Mouse (Mus musculus) heart, embryonic 12.5 days (tissue): ENCODE results near the gene Fzd2. TPM values are rescaled to one million over a fixed set of nuclear protein-coding genes. Genes with fewer than 3 reads are reported as not detected.

Experiments
- ATAC-seq: fragments of 200-750 bp; cut with Nextera tagmentation; 2 replicates; pipeline ENCODE4 v1.8.0; 2017; ENCODE audit warnings: moderate TSS enrichment, moderate library complexity; ENCODE audit not compliant: insufficient number of reproducible peaks, low FRiP score
- H3K27ac ChIP-seq: fragments of 300-500 bp; sonication (generic); 2 replicates; pipeline ENCODE4 v1.5.1; 2016; ENCODE audit warnings: mild to moderate bottlenecking, moderate library complexity; ENCODE audit not compliant: poor library complexity, severe bottlenecking
- H3K27me3 ChIP-seq: fragments of 300-500 bp; sonication (generic); replicated peaks from 2 replicates; pipeline ENCODE4 v1.6.1; 2016; ENCODE audit warnings: mild to moderate bottlenecking, moderate library complexity
- H3K36me3 ChIP-seq: fragments of 300-500 bp; sonication (generic); 2 replicates; pipeline ENCODE4 v1.6.1; 2016; ENCODE audit warnings: mild to moderate bottlenecking, moderate library complexity
- H3K4me1 ChIP-seq: fragments of 300-500 bp; sonication (generic); replicated peaks from 2 replicates; pipeline ENCODE4 v1.6.1; 2016; ENCODE audit warnings: mild to moderate bottlenecking
- H3K4me2 ChIP-seq: fragments of 300-500 bp; sonication (generic); 2 replicates; pipeline ENCODE4 v1.6.1; 2016; ENCODE audit warnings: mild to moderate bottlenecking, moderate library complexity
- H3K4me3 ChIP-seq: fragments of 300-500 bp; sonication (generic); 2 replicates; pipeline ENCODE4 v1.5.1; 2016; ENCODE audit warnings: mild to moderate bottlenecking
- H3K9ac ChIP-seq: fragments of 300-500 bp; sonication (generic); 2 replicates; pipeline ENCODE4 v1.6.1; 2016; ENCODE audit warnings: mild to moderate bottlenecking, moderate library complexity
- H3K9me3 ChIP-seq: fragments of 300-500 bp; sonication (generic); replicated peaks from 2 replicates; pipeline ENCODE4 v1.6.1; 2016; ENCODE audit warnings: mild to moderate bottlenecking, moderate library complexity
- WGBS: fragments of 180-500 bp; shearing (Covaris S2); methylation state at CpG from one replicate; pipeline ENCODE4 v1.1.7; 2016; 5-methylcytosine and 5-hydroxymethylcytosine counted together
- polyA plus RNA-seq: library from polyadenylated mRNA; unstranded; fragments of >200 nt; fragmentation: Nextera tagmentation; extraction: Ambion mirVana; gene quantifications from 2 replicates; pipeline ENCODE4 v1.2.1, GENCODE M21; 2016

Fzd2 gene
- polyA plus RNA-seq, 1 experiment from 2014 or later = 32.0 TPM

- H3K9ac ChIP-seq = no peak overlapping the region
- no peak overlapping the region for H3K27ac ChIP-seq
- ATAC-seq = no peak
- no peak overlapping the region for H3K4me2 ChIP-seq
- no peak overlapping the region for H3K4me3 ChIP-seq
- 68% methylated on average over 12 of the region's 12 CpGs for WGBS
- H3K9me3 ChIP-seq = no peaks in the 10 kb centered on the region
- no peaks in the 10 kb centered on the region for H3K36me3 ChIP-seq
- H3K27me3 ChIP-seq = no peaks in the 10 kb centered on the region
- H3K4me1 ChIP-seq = peaks cover 9% of the 10 kb centered on the region; the same call in 1 of the 2 replicates
These were observed 36.0 kb upstream of the Fzd2 start for GRCm38 (mm10) chr11:102568191-102568590.

- Histone ChIP-seq H3K36me3 (no peaks in the 10 kb centered on the region), H3K4me1 (peaks cover 11% of the 10 kb centered on the region; the same call in 1 of the 2 replicates), H3K27me3 (no peaks in the 10 kb centered on the region), H3K9ac (no peak overlapping the region), H3K27ac (no peak overlapping the region), H3K4me3 (no peak overlapping the region), H3K9me3 (no peaks in the 10 kb centered on the region), H3K4me2 (no peak overlapping the region)
- ATAC-seq = no peak
- 63% methylated on average over 7 of the region's 7 CpGs for whole genome bisulfite sequencing
These were observed 35.3 kb upstream of the Fzd2 start for GRCm38 (mm10) chr11:102568756-102569377.

GRCm38 (mm10) chr11:102572866-102573663 lies 31.1 kb upstream of the Fzd2 start:
- Histone ChIP-seq H3K4me1 (peaks cover 8% of the 10 kb centered on the region), H3K9me3 (no peaks in the 10 kb centered on the region), H3K4me3 (peak overlapping the region; percentile 54), H3K36me3 (no peaks in the 10 kb centered on the region), H3K9ac (peak overlapping the region; percentile 73), H3K4me2 (peak overlapping the region; percentile 75), H3K27ac (no peak overlapping the region), H3K27me3 (no peaks in the 10 kb centered on the region)
- 14% methylated on average over 18 of the region's 18 CpGs for WGBS
- ATAC-seq = peak; percentile 63; the same call in 1 of the 2 replicates

GRCm38 (mm10) chr11:102575034-102575433 lies 29.2 kb upstream of the Fzd2 start:
- H3K36me3 ChIP-seq = no peaks in the 10 kb centered on the region
- no peak for ATAC-seq
- 69% methylated on average over 1 of the region's 1 CpGs for WGBS

GRCm38 (mm10) chr11:102576050-102576754 lies 28.0 kb upstream of the Fzd2 start:
- Histone ChIP-seq H3K4me3 (no peak overlapping the region), H3K9me3 (no peaks in the 10 kb centered on the region), H3K4me1 (peaks cover 32% of the 10 kb centered on the region), H3K36me3 (no peaks in the 10 kb centered on the region), H3K9ac (no peak overlapping the region), H3K27ac (peak overlapping the region; percentile 2; the same call in 1 of the 2 replicates), H3K4me2 (no peak overlapping the region), H3K27me3 (no peaks in the 10 kb centered on the region)
- no peak for ATAC-seq
- 36% methylated on average over 13 of the region's 13 CpGs for WGBS

More at GRCm38 (mm10) chr11:102575034-102575433, 29.2 kb upstream of the Fzd2 start:
- H3K4me1 ChIP-seq = peaks cover 24% of the 10 kb centered on the region
- H3K4me2 ChIP-seq = no peak overlapping the region
- H3K4me3 ChIP-seq = no peak overlapping the region
- no peak overlapping the region for H3K9ac ChIP-seq
- no peak overlapping the region for H3K27ac ChIP-seq
- no peaks in the 10 kb centered on the region for H3K27me3 ChIP-seq
- H3K9me3 ChIP-seq = no peaks in the 10 kb centered on the region

GRCm38 (mm10) chr11:102578341-102579118 lies 25.7 kb upstream of the Fzd2 start:
- Histone ChIP-seq H3K27ac (peak overlapping the region; percentile 83), H3K36me3 (no peaks in the 10 kb centered on the region), H3K4me3 (peak overlapping the region; percentile 38), H3K9me3 (no peaks in the 10 kb centered on the region), H3K9ac (peak overlapping the region; percentile 72), H3K4me2 (peak overlapping the region; percentile 61), H3K27me3 (no peaks in the 10 kb centered on the region), H3K4me1 (peaks cover 48% of the 10 kb centered on the region)
- ATAC-seq = peak; percentile 13; the same call in 1 of the 2 replicates
- 9% methylated on average over 27 of the region's 27 CpGs for WGBS

GRCm38 (mm10) chr11:102579165-102580033 lies 24.8 kb upstream of the Fzd2 start, which contains the start of gene Gm11627:
Gene Gm11627 (minus strand): TSS chr11:102579461.
- peak; percentile 19; the same call in 1 of the 2 replicates for ATAC-seq
- Histone ChIP-seq H3K4me2 (peak within 1 kb of the TSS; percentile 61), H3K36me3 (no peaks in the 10 kb centered on the region), H3K4me1 (peaks cover 48% of the 10 kb centered on the region), H3K4me3 (peak within 1 kb of the TSS; percentile 38), H3K27me3 (no peaks in the 10 kb centered on the region), H3K27ac (peak within 1 kb of the TSS; percentile 83), H3K9ac (peak within 1 kb of the TSS; percentile 72), H3K9me3 (no peaks in the 10 kb centered on the region)
- WGBS = 11% methylated on average over 23 of the region's 23 CpGs

- Histone ChIP-seq H3K27me3 (no peaks in the 10 kb centered on the region), H3K4me3 (peak overlapping the region; percentile 38), H3K9me3 (no peaks in the 10 kb centered on the region), H3K9ac (peak overlapping the region; percentile 72), H3K36me3 (no peaks in the 10 kb centered on the region), H3K27ac (peak overlapping the region; percentile 83; the same call in 1 of the 2 replicates), H3K4me1 (peaks cover 48% of the 10 kb centered on the region), H3K4me2 (peak overlapping the region; percentile 61)
- ATAC-seq = no peak
- 47% methylated on average over 3 of the region's 3 CpGs for WGBS
These were observed 24.2 kb upstream of the Fzd2 start for GRCm38 (mm10) chr11:102580034-102580330.

- 17% methylated on average over 11 of the region's 11 CpGs for WGBS
- no peak for ATAC-seq
- H3K9me3 ChIP-seq = peaks cover 5% of the 10 kb centered on the region; the same call in 1 of the 2 replicates
- no peaks in the 10 kb centered on the region for H3K36me3 ChIP-seq
- H3K27me3 ChIP-seq = no peaks in the 10 kb centered on the region
- H3K4me1 ChIP-seq = peaks cover 48% of the 10 kb centered on the region
- no peak overlapping the region for H3K4me3 ChIP-seq
- peak overlapping the region; percentile 78 for H3K27ac ChIP-seq
- H3K4me2 ChIP-seq = peak overlapping the region; percentile 1; the same call in 1 of the 2 replicates
- H3K9ac ChIP-seq = no peak overlapping the region
These were observed 22.7 kb upstream of the Fzd2 start for GRCm38 (mm10) chr11:102581281-102582015.
